Mouse (Mus musculus) intestine, postnatal 0 days (tissue): ENCODE measurements at regions not wholly inside any gene's neighbourhood (a gene's known extent, or its start where the extent isn't known, plus 50 kb on each side); places are given as distances from the start of the nearest gene placed in this dataset.

Source experiments
- ATAC-seq: fragments of 200-750 bp; cut with Nextera tagmentation; 2 replicates; pipeline ENCODE4 v1.8.0; 2017; ENCODE audit warnings: mild to moderate bottlenecking, moderate TSS enrichment, moderate library complexity
- H3K27ac ChIP-seq: fragments of 300-500 bp; sonication (generic); 2 replicates; pipeline ENCODE4 v1.5.1; 2014; ENCODE audit warnings: mild to moderate bottlenecking, low read depth, low read length, moderate library complexity
- H3K27me3 ChIP-seq: fragments of 300-500 bp; sonication (generic); replicated peaks from 2 replicates; pipeline ENCODE4 v1.6.1; 2014; ENCODE audit warnings: low read length, mixed read lengths; ENCODE audit not compliant: control insufficient read depth, insufficient read depth
- H3K36me3 ChIP-seq: fragments of 300-500 bp; sonication (generic); 2 replicates; pipeline ENCODE4 v1.6.1; 2014; ENCODE audit warnings: mild to moderate bottlenecking, moderate library complexity; ENCODE audit not compliant: control insufficient read depth, insufficient read depth
- H3K4me1 ChIP-seq: fragments of 300-500 bp; sonication (generic); replicated peaks from 2 replicates; pipeline ENCODE4 v1.6.1; 2014; ENCODE audit warnings: antibody characterized with exemption, low read length, mixed read lengths; ENCODE audit not compliant: control insufficient read depth, insufficient read depth
- H3K4me2 ChIP-seq: fragments of 300-500 bp; sonication (generic); replicated peaks from 2 replicates; pipeline ENCODE4 v1.6.1; 2014; ENCODE audit warnings: low read depth, mild to moderate bottlenecking, moderate library complexity
- H3K4me3 ChIP-seq: fragments of 300-500 bp; sonication (generic); 2 replicates; pipeline ENCODE4 v1.5.1; 2014; ENCODE audit warnings: low read depth, low read length
- H3K9ac ChIP-seq: fragments of 300-500 bp; sonication (generic); 2 replicates; pipeline ENCODE4 v1.6.1; 2014; ENCODE audit warnings: mild to moderate bottlenecking, low read depth, low read length
- H3K9me3 ChIP-seq: fragments of 300-500 bp; sonication (generic); 2 replicates; pipeline ENCODE4 v1.6.1; 2016; ENCODE audit warnings: mixed run types; ENCODE audit not compliant: control insufficient read depth
- CTCF ChIP-seq: sonication (generic); IDR thresholded peaks from 2 replicates; pipeline ENCODE4 v1.5.1; 2016; ENCODE audit warnings: low read depth, mild to moderate bottlenecking, control low read depth, antibody characterized with exemption, moderate library complexity
- WGBS: fragments of 180-500 bp; shearing (Covaris S2); extraction: QIAGEN DNeasy Blood & Tissue Kit; methylation state at CpG from one replicate; pipeline ENCODE4 v1.1.7; 2014; 5-methylcytosine and 5-hydroxymethylcytosine counted together

GRCm38 (mm10) chr13:97616919-97617318, 143.5 kb downstream of the Gm10260 start:
- Histone ChIP-seq H3K36me3 (no peaks in the 10 kb centered on the region), H3K27me3 (no peaks in the 10 kb centered on the region), H3K27ac (no peak overlapping the region), H3K4me3 (no peak overlapping the region), H3K4me2 (no peak overlapping the region), H3K9ac (no peak overlapping the region), H3K4me1 (peaks cover 8% of the 10 kb centered on the region), H3K9me3 (no peaks in the 10 kb centered on the region)
- no peak for TF ChIP-seq CTCF
- no peak for ATAC-seq

DNA sequence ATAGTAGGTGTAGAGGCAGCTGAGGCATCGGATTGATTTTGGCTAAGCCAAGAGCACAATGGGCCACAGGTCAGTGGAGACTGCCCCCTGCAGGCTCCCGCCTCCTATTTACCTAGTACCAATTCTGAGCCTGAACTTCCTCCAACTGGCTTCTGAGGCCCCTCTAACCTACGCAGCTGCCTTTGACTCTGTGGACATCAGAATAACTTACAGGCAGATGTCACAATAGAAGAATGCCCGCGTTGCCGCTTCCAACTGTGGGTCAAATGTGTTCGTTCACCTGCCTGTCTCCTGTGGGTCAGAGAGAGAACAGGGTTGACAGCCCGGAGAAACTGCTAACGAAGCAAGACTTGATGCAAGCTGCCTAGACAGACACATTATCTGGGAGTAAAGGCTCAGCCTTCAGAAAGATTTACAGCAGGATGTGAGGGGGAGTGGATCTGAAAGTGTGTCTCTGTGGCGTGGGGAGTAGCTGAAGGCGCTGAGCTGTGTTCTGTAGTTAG, 153.2 kb downstream of the Gm10260 start:
- H3K9ac ChIP-seq = no peak overlapping the region
- TF ChIP-seq CTCF = peak; percentile 72
- H3K27ac ChIP-seq = no peak overlapping the region
- no peaks in the 10 kb centered on the region for H3K36me3 ChIP-seq
- WGBS = 45% methylated on average over 11 of the region's 11 CpGs
- ATAC-seq = no peak
- no peak overlapping the region for H3K4me3 ChIP-seq
- 0 out of 2 replicates have a peak, but pooled peaks cover 3% of the 10 kb centered on the region for H3K4me1 ChIP-seq
- no peaks in the 10 kb centered on the region for H3K27me3 ChIP-seq
- H3K4me2 ChIP-seq = no peak overlapping the region
- H3K9me3 ChIP-seq = no peaks in the 10 kb centered on the region

DNA sequence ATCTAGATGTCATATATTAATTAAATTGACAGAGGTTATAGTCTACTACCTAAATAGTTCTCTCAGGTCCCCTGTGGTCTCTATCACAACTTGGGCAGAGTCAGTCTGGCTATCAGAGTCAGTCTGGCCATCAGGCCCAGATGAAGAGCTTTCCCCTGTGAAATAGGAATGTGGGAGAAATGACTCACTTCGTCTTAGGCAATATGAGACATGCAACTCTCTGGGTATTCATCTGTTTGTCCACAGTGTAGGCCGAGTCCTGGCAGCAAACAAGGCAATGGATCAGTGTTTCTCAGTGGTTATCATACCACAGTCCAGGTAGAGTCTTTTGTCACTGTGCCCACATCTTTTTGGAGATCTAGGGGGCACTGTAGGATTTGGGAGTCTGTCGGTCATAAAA, 156.0 kb downstream of the Gm10260 start:
- no peak for ATAC-seq
- H3K4me1 ChIP-seq = 0 out of 2 replicates have a peak, but pooled peaks cover 3% of the 10 kb centered on the region
- no peak overlapping the region for H3K9ac ChIP-seq
- no peaks in the 10 kb centered on the region for H3K9me3 ChIP-seq
- TF ChIP-seq CTCF = no peak
- no peak overlapping the region for H3K27ac ChIP-seq
- 75% methylated on average over 3 of the region's 3 CpGs for WGBS
- no peaks in the 10 kb centered on the region for H3K36me3 ChIP-seq
- no peak overlapping the region for H3K4me2 ChIP-seq
- no peaks in the 10 kb centered on the region for H3K27me3 ChIP-seq
- H3K4me3 ChIP-seq = no peak overlapping the region

- no peak for TF ChIP-seq CTCF
- Histone ChIP-seq H3K4me1 (no peaks in the 10 kb centered on the region), H3K36me3 (no peaks in the 10 kb centered on the region), H3K27me3 (no peaks in the 10 kb centered on the region), H3K27ac (no peak overlapping the region), H3K4me2 (no peak overlapping the region), H3K4me3 (no peak overlapping the region), H3K9ac (no peak overlapping the region), H3K9me3 (no peaks in the 10 kb centered on the region)
- 87% methylated on average over 7 of the region's 7 CpGs for WGBS
- ATAC-seq = no peak
Measured at GRCm38 (mm10) chr13:97601135-97601730, 159.2 kb downstream of the Gm10260 start.

DNA sequence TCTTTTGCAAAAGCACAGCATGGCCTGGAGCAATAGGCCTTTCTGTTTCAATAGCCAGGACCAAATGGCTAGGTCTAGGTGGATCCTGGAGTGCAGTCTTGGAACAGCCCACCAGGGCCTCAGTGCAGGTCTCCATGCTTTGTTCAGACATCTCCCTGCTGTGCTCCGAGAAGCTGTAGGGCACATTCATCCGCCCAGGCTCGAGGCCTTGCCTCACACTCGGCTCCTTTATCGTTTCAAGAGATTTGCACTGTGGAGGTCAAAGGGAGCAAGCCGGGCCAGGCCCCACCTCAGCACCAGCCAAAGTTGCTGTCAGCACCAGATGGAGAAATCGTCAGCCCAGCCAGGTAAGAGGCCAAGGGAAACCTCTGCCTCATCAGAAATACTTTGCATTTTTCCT, 160.3 kb downstream of the Gm10260 start:
- no peaks in the 10 kb centered on the region for H3K9me3 ChIP-seq
- H3K4me2 ChIP-seq = no peak overlapping the region
- 77% methylated on average over 7 of the region's 7 CpGs for WGBS
- H3K4me3 ChIP-seq = no peak overlapping the region
- H3K27me3 ChIP-seq = no peaks in the 10 kb centered on the region
- H3K36me3 ChIP-seq = no peaks in the 10 kb centered on the region
- H3K27ac ChIP-seq = no peak overlapping the region
- ATAC-seq = no peak
- H3K9ac ChIP-seq = no peak overlapping the region
- no peaks in the 10 kb centered on the region for H3K4me1 ChIP-seq
- TF ChIP-seq CTCF = no peak

GRCm38 (mm10) chr13:97598507-97599431, 161.7 kb downstream of the Gm10260 start:
- no peak overlapping the region for H3K4me2 ChIP-seq
- WGBS = 37% methylated on average over 15 of the region's 15 CpGs
- peak; percentile 24; the same call in 1 of the 2 replicates for TF ChIP-seq CTCF
- no peak overlapping the region for H3K9ac ChIP-seq
- H3K27me3 ChIP-seq = no peaks in the 10 kb centered on the region
- no peaks in the 10 kb centered on the region for H3K36me3 ChIP-seq
- H3K4me3 ChIP-seq = no peak overlapping the region
- no peaks in the 10 kb centered on the region for H3K9me3 ChIP-seq
- no peak overlapping the region for H3K27ac ChIP-seq
- no peaks in the 10 kb centered on the region for H3K4me1 ChIP-seq
- peak; percentile 83 for ATAC-seq
